Mouse (Mus musculus) layer of hippocampus, adult 11-12 months (tissue): ENCODE results near the gene Inca1.

ENCODE experiments used
- DNase-seq: peaks from one replicate; pipeline ENCODE4 v3.0.0; 2022; ENCODE audit warnings: low spot score

The Inca1 gene

GRCm38 (mm10) chr11:70669582-70670345 lies 30.2 kb downstream of the Inca1 start:
- peak; percentile 82 for DNase-seq

- peak; percentile 99 for DNase-seq
Observed at GRCm38 (mm10) chr11:70668771-70669505, 31.0 kb downstream of the Inca1 start, which contains the start of gene Spag7. Gene Spag7 (minus strand): TSS chr11:70669416.

GRCm38 (mm10) chr11:70668335-70668770 lies 31.6 kb downstream of the Inca1 start:
- DNase-seq: no peak

- no peak for DNase-seq
Observed at GRCm38 (mm10) chr11:70667271-70668150, 32.4 kb downstream of the Inca1 start.

- no peak for DNase-seq
Observed at GRCm38 (mm10) chr11:70666687-70667086, 33.3 kb downstream of the Inca1 start.

GRCm38 (mm10) chr11:70664741-70665140 lies 35.2 kb downstream of the Inca1 start:
- DNase-seq: no peak

- DNase-seq: no peak
Observed at GRCm38 (mm10) chr11:70663957-70664356, 36.0 kb downstream of the Inca1 start.

GRCm38 (mm10) chr11:70663101-70663500 lies 36.9 kb downstream of the Inca1 start:
- DNase-seq: no peak

- no peak for DNase-seq
Observed at GRCm38 (mm10) chr11:70660571-70660970, 39.4 kb downstream of the Inca1 start.

GRCm38 (mm10) chr11:70658942-70659341 lies 41.0 kb downstream of the Inca1 start:
- DNase-seq: no peak

GRCm38 (mm10) chr11:70658521-70658920 lies 41.4 kb downstream of the Inca1 start:
- no peak for DNase-seq

GRCm38 (mm10) chr11:70657991-70658390 lies 42.0 kb downstream of the Inca1 start:
- no peak for DNase-seq

- DNase-seq: no peak
Observed at GRCm38 (mm10) chr11:70657573-70657972, 42.4 kb downstream of the Inca1 start.

GRCm38 (mm10) chr11:70656964-70657363 lies 43.0 kb downstream of the Inca1 start, which contains the start of gene Eno3:
Gene Eno3 (plus strand): TSS chr11:70657202.
- no peak for DNase-seq

GRCm38 (mm10) chr11:70656456-70656927 lies 43.5 kb downstream of the Inca1 start:
- DNase-seq: no peak

- no peak for DNase-seq
Observed at GRCm38 (mm10) chr11:70655571-70656455, 44.1 kb downstream of the Inca1 start.

- DNase-seq: peak; percentile 75
Observed at GRCm38 (mm10) chr11:70654923-70655570, 44.9 kb downstream of the Inca1 start.

- peak; percentile 68 for DNase-seq
Observed at GRCm38 (mm10) chr11:70654198-70654922, 45.6 kb downstream of the Inca1 start, which contains the start of gene Pfn1. Gene Pfn1 (minus strand): TSS chr11:70654644.

GRCm38 (mm10) chr11:70653345-70654197 lies 46.4 kb downstream of the Inca1 start:
- peak; percentile 54 for DNase-seq
